Mouse (Mus musculus) cerebellum, postnatal 10 days (tissue): ENCODE data around the gene Isyna1.

Experiments
- DNase-seq, 2 experiments: peaks; one replicate each; pipeline ENCODE4 v3.0.0; 2021; ENCODE audit warnings: mixed read lengths in 2 of 2

The Isyna1 gene

DNA sequence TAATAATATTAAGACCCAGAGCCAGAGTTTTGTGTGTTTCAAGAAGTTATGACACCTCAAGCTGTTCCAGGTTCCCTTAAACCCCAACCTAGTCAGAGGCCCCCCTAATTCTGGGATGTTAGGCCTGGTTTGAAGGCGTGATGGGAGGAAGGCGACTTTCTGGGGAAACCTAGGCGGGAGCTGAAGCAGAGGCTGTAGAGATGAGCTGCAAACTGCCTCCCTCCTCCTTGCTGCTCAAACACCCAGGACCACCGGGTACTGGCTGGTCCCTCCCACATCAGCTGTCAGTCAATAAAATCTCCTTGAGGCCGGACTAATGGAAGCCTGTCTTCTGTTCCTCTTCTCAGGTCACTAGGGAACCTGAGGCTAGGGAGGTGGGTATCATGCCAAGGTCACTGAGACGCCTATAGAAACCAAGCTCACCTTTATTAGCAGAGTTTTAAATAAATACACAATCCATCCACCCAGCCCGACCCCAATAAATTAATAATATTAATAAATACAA, 34.9 kb downstream of the Isyna1 start:
- no peak for DNase-seq

DNA sequence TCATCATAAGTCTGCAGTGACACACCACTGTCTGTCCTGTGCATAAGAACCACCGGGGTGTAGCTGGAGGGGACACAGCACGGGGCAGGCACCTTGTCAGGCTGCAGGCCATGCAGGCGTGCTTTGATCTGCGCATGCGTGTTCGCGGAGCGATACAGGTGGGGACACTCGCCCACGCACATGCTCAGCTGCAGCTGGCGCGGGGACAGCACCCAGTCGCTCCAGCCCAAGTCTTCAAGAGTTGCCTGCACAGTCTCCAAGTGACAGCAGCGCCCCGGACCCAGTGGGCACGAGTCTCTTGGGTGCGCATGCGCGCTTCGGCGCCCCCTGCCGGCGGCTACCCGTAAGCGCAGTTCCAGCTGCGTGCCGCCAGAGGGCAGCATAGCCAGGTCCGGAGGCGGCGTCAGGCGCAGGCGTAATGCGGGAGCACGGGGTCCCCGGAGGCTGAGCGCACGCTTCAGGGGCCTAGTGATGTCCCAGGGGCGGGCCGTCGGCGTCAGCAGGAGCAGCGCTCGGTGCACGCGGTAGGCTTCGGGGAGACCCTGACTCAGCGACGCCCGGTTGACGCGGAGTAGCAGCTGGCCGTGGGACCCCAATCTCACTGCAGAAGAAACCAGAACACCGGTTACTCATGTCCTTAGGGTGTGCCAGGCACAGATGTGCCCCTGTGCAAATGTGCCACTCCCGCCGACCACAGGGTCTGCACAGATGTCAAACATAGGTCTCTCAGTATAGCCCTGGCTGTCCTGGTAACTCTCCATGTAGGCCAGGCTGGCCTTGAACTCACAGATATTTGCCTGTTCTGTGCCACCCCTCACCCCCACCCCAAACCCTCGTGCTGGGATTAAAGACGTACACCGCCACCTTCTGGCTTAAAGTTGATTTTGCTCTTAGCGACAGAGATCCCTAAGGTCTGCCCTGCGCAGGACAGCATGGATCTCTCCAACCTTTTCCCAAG, 35.7 kb downstream of the Isyna1 start:
- DNase-seq = peak; percentile 89

DNA sequence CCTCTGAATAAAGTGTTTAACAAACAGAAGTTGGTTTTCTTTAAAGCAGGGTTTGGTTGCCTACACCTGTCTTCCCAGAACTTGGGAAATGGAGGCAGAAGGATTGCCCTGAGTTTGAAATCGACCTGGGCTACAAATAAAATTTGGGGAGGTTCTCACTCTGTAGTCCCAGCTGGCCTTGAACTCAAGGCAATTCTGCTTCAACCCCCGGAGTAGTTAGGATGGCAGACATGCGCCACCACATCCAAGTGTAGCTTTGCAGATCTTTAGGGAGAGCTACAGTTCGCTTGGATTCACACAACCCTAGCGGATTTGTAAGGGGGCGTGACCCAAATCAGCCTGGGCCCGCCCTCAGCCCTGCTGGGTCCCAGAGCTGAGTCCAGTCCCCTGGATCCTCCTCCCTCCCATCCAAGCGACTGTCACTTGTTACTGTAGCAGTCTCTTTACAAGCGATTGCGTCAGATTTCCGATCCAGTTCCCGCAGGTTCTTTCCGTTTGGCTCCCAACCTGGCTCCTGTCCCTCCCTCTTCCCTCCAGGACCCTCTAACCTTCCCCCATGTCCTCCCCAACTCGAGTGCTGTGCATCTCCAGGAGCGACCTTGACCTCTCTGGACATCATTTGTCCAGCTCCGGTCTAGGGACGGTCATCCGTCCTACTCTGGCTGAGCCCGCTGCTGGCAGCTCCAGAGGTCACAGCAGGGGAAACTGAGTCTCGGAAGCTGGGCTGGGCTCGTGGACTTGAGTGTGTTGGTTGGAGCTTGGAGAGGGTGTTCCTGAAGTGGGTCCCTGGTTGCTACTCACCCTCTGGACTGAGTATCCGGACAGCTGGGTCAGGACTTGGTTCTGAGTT, 36.6 kb downstream of the Isyna1 start:
- peak in 1 of 2 experiments; percentile 26 for DNase-seq

DNA sequence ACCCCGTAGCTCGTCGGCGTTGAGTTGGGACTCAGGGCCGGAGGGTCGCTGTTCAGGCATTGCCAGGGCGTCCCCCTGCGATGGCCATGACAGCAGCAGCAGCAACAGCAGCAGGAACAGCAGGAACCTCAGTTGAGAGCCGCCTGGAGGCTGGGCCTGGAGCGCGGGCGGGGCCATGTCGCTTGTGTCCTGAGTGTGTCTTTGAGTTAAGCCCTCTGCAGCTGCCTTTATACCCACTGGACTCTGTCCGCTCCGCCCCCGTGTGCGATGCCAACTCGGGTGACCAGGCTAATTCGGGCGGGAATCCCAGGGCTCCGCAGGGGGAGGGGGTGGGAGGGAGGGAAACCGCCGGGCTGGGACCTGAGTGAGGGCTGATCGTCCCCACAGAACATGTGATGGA, 37.3 kb downstream of the Isyna1 start:
- DNase-seq = peak; percentile 28 to 37

DNA sequence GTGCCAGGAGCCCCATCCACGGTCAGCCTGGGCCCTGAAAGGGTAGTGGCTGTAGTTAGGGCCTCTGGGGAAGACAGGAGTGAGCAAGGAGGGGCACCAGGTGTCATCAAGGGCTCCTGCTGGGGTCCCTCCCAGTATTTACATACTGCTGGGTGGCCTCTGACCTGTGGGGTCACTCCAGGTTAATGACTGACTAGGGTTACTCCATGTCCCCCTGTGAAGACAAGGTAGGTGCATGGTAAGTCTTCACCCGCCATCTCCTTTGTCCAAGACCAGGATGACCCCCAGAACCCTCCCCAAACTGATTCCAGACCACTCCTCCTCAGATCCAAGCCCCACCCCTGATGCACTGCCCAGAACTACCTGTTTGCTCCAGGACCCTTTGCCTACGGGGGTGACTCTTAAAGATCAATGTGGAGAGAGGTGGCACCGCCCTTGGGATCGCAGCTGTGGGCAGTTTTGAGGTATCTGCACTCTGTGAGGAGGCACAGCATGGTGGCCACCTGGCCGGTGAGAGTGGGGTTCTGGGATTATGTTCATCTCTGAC, 38.2 kb downstream of the Isyna1 start, which contains the start of gene Gdf15:
Gdf15 (minus strand) TSS at position 111 of the 547 bp plus-strand sequence.
- DNase-seq = no peak

DNA sequence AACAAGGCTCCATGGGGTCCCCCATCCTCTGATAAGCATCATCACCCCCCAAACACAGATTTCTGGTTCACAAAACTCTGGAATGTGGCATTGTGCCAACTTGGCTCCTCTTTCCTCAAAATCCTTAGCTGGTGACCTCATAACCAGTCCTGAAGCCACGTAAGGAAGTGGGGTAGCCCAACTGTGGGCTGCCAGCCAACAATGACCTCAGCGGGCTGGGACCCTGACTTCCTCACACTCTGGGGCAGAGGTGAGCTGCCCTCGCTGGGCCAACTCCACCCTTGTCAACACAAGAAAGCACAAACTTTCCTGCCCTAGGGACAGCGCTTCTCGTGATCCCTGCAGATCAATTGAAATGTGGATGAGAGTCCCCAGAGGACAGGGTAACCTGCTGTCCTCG, 39.9 kb downstream of the Isyna1 start:
- peak; percentile 41 to 51 for DNase-seq

DNA sequence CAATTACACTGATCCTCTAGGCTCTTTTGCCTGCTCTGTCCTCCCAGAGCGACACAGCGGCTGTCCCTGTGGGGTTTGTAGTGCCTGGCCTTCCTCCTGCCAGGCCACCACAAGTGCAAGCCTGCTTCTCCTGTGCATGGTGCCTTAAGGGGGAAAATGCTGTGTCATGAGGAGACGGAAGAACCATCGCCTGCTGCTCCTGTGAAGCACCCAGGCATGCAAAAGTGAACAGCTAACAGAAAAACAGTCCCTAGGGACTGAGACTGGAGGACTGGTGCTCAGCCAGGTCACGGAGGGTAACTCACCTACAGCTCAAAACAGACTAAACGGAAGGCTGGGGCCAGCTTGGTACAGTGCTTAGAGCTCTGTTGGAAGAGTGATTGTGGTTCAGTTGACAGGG, 41.4 kb downstream of the Isyna1 start:
- no peak for DNase-seq

DNA sequence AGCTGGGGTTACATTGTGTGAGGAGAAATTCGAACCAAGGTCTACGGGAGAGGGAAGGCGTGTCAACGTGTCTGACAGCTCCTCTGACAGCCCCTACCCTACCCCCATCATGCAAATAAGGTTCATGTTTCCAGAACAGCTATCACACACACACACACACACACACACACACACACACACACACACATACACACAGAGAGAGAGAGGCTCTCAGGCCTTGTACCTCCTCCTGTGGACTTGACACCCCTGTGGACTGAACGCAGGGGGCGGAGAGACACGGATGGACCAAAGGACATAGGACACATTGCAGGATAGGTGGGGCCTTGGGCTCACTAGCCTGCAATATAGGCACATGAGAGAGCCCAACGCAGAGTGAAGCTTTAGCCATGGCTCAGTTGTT, 42.7 kb downstream of the Isyna1 start:
- no peak for DNase-seq

DNA sequence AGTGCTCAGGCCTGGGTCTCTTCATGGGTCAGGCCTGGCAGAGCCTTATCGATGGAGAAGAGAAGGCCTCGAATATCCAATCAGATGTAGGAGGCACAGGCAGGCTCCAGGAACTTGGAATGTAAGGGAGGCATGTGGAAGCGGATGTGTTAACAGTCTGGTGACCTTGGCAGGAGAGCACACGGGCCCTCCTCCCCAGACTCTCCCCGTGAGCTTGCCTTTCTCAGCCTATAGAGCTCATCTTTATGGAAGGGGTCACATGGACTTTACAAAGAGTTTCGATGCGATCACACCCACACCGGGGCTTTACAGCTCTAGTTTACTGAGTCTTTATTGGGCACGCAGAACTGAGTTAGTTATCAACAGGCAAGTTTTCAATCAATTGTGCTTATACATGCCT, 44.6 kb downstream of the Isyna1 start:
- DNase-seq = no peak

DNA sequence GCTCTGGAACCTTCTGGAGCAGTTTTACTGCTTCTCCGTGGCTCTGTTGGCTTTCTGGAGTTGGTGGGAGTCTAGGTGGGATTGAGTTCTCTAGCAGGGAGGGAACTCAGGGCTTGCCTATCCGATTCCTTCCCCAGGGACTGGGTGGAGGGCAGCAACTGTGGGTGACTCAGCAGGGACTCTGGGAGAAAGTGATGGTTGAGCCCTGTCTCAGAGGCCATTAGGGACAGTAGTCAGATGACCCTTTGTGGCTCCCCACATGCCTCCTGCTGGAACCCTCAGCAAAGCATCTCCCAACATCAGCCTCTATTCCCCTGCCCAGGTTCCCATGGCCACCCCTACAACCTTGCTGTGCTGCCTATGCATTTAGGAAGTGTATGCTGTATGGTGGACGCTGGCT, 48.8 kb downstream of the Isyna1 start:
- no peak for DNase-seq

DNA sequence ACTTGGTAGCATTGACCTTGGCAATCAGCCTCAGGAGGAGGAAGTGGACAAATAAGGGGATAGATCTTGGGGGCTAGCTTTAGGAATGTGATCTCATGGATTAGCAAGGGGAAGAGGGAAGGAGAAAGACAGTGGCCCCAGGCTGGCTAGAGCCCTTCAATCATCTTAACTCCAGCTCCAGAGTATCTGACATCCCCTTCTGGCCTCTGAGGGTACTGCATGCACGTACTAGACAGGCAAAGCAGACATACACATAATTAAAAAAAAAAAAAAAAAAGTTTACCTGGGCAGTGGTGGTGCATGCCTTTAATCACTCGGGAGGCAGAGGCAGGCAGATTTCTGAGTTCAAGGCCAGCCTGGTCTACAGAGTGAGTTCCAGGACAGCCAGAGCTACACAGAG, 49.9 kb downstream of the Isyna1 start:
- DNase-seq = peak in 1 of 2 experiments; percentile 49

DNA sequence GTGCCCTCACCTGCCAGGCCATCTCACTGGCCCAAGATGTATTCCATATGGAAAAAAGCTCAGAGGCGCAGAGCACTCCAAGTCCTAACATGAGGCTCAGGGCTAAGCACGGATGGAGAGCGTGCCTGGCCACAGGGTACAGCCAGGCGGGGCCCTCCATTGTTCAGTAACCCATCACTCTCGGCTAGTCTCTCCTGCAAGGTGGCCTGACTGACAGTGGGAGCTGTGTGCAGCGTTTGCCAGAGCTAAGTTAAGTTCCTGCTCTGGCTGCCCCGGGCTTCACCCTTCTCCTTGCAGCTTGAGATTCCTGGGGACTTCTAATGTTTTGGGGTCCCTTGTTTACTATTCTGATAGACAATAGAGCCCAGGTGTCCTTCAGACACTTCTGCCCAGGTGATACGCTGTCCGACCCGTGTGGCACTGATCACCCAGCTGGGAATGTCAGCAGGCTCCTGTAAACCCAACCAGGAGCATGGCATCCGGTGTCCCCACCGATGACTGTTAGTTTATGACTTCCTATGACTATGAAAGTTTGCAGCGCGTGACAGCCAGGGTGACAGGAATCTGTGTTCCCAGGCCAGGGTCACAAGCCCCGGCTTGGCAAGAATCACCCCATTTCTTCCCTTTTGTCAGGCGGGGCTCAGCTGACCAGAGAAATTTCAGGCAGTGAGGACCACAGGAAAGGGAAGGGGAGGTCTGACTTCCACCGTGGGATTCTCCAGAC, 51.5 kb downstream of the Isyna1 start:
- no peak for DNase-seq

DNA sequence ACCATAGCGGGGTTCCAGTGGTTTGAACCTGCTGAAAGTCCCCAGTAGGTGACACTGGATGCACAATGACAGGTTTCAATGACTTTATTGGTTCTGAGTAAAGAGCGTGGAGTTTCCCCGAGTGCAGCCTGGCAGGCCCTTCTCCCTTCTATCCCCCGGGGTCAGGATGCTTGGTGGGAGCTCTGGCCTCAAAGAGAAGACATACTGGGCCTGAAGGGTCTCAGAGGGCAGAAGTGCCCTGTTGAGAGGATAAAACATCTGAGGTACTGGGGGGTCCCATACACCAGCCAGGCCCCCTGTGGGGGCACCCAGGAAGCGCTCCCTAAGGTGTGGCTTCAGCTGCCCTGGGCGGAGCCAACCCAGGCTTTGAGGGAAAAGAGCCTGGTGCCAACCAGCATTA, 52.2 kb downstream of the Isyna1 start:
- DNase-seq = no peak

DNA sequence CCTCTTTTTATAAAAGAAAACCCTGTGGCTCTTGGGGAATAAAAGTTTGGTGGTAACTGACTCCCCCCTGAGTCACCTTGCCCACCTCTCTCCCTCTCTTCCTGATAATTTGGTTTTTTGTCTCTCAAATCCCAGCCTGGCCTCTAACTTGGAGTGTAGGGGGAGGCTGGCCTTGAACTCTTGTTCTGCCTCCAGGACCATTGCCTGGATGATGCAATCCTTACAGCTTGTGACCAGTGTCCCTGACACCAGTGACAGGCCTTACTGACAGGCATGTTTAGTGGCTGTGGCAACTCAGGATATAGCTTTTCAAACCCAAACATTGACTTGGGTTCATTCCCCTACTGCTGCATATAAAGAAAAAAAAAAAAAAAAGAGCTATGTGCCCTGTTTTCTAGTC, 52.6 kb downstream of the Isyna1 start:
- no peak for DNase-seq
